Comparison of ENCODE assay signal across 13 mouse cellular contexts in the genomic region with DNA sequence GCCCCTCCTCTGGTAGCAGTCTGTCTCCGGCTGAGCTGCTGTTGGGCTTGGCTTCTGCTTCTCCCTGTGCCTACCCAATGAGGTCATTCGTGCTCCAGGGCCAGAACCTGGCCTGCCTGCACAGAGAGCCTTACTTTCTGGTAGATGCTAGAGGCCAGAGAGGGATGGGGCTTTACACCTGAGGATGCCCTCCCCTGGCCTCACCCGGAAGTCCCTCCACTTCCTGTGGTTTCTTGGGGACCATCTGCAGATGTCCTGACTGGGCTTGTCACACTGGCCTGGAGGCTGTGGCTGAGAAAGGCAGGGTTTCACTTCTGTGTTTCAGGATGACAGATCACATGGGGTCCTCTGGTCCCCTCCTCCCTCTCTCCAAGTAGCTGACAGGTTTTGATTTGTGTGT. TPM values are rescaled to one million over a fixed set of nuclear protein-coding genes. Genes with fewer than 3 reads are reported as not detected.
DNase-seq lines count a peak whose midpoint lies in the region; ATAC-seq and TF ChIP-seq lines count a peak whose summit lies in the region.
"Had no signal": no experiment of that assay in that cellular context is flagged by ENCODE, and none has a peak within 500 bp of the region (broad histone marks: within the 10 kb centered on the region; RNA-seq: fewer than 3 reads in every experiment).

No protein-coding gene starts in this region.

- H3K4me3 ChIP-seq in liver, postnatal 0 days (ENCODE audit: low read depth, low read length) = no peak overlapping the region
- H3K4me3 ChIP-seq in liver, embryonic 12.5 days = no peak overlapping the region
- H3K4me3 ChIP-seq in bone marrow, adult 2 months (replicated peaks; ENCODE audit: control insufficient read depth, low read depth, low read length) = no peak overlapping the region
- H3K4me3 ChIP-seq in spleen, adult 2 months (ENCODE audit: extremely low read depth, insufficient read depth, insufficient read length) = no peak overlapping the region
- H3K4me3 ChIP-seq in kidney, embryonic 15.5 days (replicated peaks) = no peak overlapping the region
- H3K4me3 ChIP-seq: gastrocnemius, adult 2 months; left cerebral cortex, adult 2 months; liver, embryonic 15.5 days had no signal

- H3K9ac ChIP-seq in liver, postnatal 0 days (replicated peaks) = no peak overlapping the region
- no peak overlapping the region for H3K9ac ChIP-seq in liver, embryonic 12.5 days
- no peak overlapping the region for H3K9ac ChIP-seq in kidney, embryonic 15.5 days
- H3K9ac ChIP-seq: liver, embryonic 15.5 days had no signal

- TF ChIP-seq EP300 in liver, postnatal 0 days (IDR thresholded peaks at IDR 0.05; ENCODE audit: low read depth) = no peak

- no peak for TF ChIP-seq POLR2A in bone marrow, adult 2 months (IDR thresholded peaks at IDR 0.05; ENCODE audit: borderline replicate concordance, control insufficient read depth, low read depth, low read length)
- TF ChIP-seq POLR2A in spleen, adult 2 months (IDR thresholded peaks at IDR 0.05; ENCODE audit: low read depth, low read length) = no peak

- no peaks in the 10 kb centered on the region; the same call in 1 of the 2 replicates for H3K36me3 ChIP-seq in liver, postnatal 0 days (replicated peaks; ENCODE audit: insufficient read depth, low read length)
- H3K36me3 ChIP-seq in liver, embryonic 12.5 days = peaks cover 28% of the 10 kb centered on the region
- peaks cover 7% of the 10 kb centered on the region for H3K36me3 ChIP-seq in spleen, adult 2 months (ENCODE audit: control insufficient read depth, insufficient read depth, low read length)
- H3K36me3 ChIP-seq in kidney, embryonic 15.5 days = peaks cover 41% of the 10 kb centered on the region
- H3K36me3 ChIP-seq: liver, embryonic 15.5 days had no signal

- peaks cover 15% of the 10 kb centered on the region for H3K4me1 ChIP-seq in liver, postnatal 0 days (ENCODE audit: insufficient read depth)
- H3K4me1 ChIP-seq in liver, embryonic 12.5 days = peaks cover 51% of the 10 kb centered on the region
- H3K4me1 ChIP-seq in bone marrow, adult 2 months (ENCODE audit: control insufficient read depth, insufficient read depth, low read length) = peaks cover 5% of the 10 kb centered on the region
- peaks cover 38% of the 10 kb centered on the region for H3K4me1 ChIP-seq in spleen, adult 2 months (ENCODE audit: control insufficient read depth, insufficient read depth, insufficient read length)
- H3K4me1 ChIP-seq in kidney, embryonic 15.5 days = peaks cover 81% of the 10 kb centered on the region

- no peak overlapping the region for H3K27ac ChIP-seq in liver, postnatal 0 days (ENCODE audit: low read depth)
- H3K27ac ChIP-seq in liver, embryonic 12.5 days = no peak overlapping the region
- H3K27ac ChIP-seq in bone marrow, adult 2 months (ENCODE audit: control insufficient read depth, insufficient read depth, low read depth, low read length, poor library complexity) = peak overlapping the region; percentile 74
- peak overlapping the region; percentile 83 for H3K27ac ChIP-seq in spleen, adult 2 months (ENCODE audit: insufficient read depth, low read length)
- H3K27ac ChIP-seq in kidney, embryonic 15.5 days = no peak overlapping the region
- H3K27ac ChIP-seq: gastrocnemius, adult 2 months; kidney, postnatal 0 days; left cerebral cortex, adult 2 months; liver, embryonic 15.5 days had no signal

- no peak overlapping the region; the same call in 1 of the 2 replicates for H3K4me2 ChIP-seq in liver, postnatal 0 days (ENCODE audit: low read depth, low read length)
- no peak overlapping the region for H3K4me2 ChIP-seq in liver, embryonic 12.5 days
- H3K4me2 ChIP-seq in kidney, embryonic 15.5 days = no peak overlapping the region
- H3K4me2 ChIP-seq: liver, embryonic 15.5 days had no signal

- no peaks in the 10 kb centered on the region for H3K9me3 ChIP-seq in liver, postnatal 0 days (ENCODE audit: low read length)
- no peaks in the 10 kb centered on the region for H3K9me3 ChIP-seq in liver, embryonic 12.5 days (replicated peaks)
- H3K9me3 ChIP-seq in kidney, embryonic 15.5 days (replicated peaks) = no peaks in the 10 kb centered on the region
- H3K9me3 ChIP-seq: liver, embryonic 15.5 days had no signal

- peak; percentile 57 for DNase-seq in liver, postnatal 0 days
- DNase-seq in induced T-regulatory cell, adult 2 months (ENCODE audit: low read depth) = peak; percentile 56
- peak; percentile 77 to 88 for DNase-seq in spleen, adult 2 months (ENCODE audit: low read depth in 1 of 2, low spot score in 2 of 2)
- no peak for DNase-seq in embryo, embryonic 9.5 days (ENCODE audit: extremely low spot score)
- DNase-seq: adrenal gland, adult 2 months; cerebellum, adult 18-20 months; gastrocnemius, adult 2 months had no signal

- no peaks in the 10 kb centered on the region for H3K27me3 ChIP-seq in liver, postnatal 0 days (ENCODE audit: insufficient read depth, low read length)
- peaks cover 23% of the 10 kb centered on the region; the same call in 1 of the 2 replicates for H3K27me3 ChIP-seq in liver, embryonic 12.5 days (replicated peaks)
- H3K27me3 ChIP-seq in spleen, adult 2 months (ENCODE audit: control insufficient read depth, insufficient read depth, low read length) = no peaks in the 10 kb centered on the region
- H3K27me3 ChIP-seq in kidney, embryonic 15.5 days = no peaks in the 10 kb centered on the region

- ATAC-seq in liver, postnatal 0 days = peak; percentile 19; the same call in 1 of the 2 replicates
- no peak for ATAC-seq in liver, embryonic 12.5 days
- no peak for ATAC-seq in kidney, embryonic 15.5 days (replicated peaks; ENCODE audit: low FRiP score)

- 30% methylated on average over 3 of the region's 3 CpGs for WGBS in liver, postnatal 0 days (ENCODE audit: insufficient replicate concordance)
- 16% methylated on average over 3 of the region's 3 CpGs for WGBS in liver, embryonic 12.5 days (ENCODE audit: insufficient replicate concordance)
- 3% methylated on average over 3 of the region's 3 CpGs for WGBS in bone marrow, adult 2 months
- WGBS in spleen, adult 2 months = 5% methylated on average over 3 of the region's 3 CpGs
- WGBS in kidney, embryonic 15.5 days = 48% methylated on average over 3 of the region's 3 CpGs

- no peak for TF ChIP-seq CTCF in liver, postnatal 0 days (IDR thresholded peaks at IDR 0.05; ENCODE audit: low read depth)
- TF ChIP-seq CTCF in bone marrow, adult 2 months (IDR thresholded peaks at IDR 0.05; ENCODE audit: control insufficient read depth, insufficient read depth, low read length) = no peak
- TF ChIP-seq CTCF in spleen, adult 2 months (IDR thresholded peaks at IDR 0.05; ENCODE audit: extremely low read depth, insufficient read depth, insufficient read length, insufficient replicate concordance) = no peak

RNA-seq across cellular contexts. Expression of a gene that starts 16.0 kb away (rescaled TPM):
- polyA plus RNA-seq in liver, postnatal 0 days (2015; fragmentation: Nextera tagmentation; extraction: Ambion mirVana) = 4.3 and 5.5 TPM in 2 replicates
- polyA plus RNA-seq in liver, embryonic 12.5 days (2016; fragmentation: Nextera tagmentation; extraction: Ambion mirVana) = 12.6 and 14.1 TPM in 2 replicates
- polyA plus RNA-seq in bone marrow, adult 2 months (2011; ENCODE audit: insufficient read depth, insufficient read length, low replicate concordance, missing spikeins) = 3.4 and 8.8 TPM in 2 replicates
- polyA plus RNA-seq in spleen, adult 2 months (2012; rRNA removed) = 54.6 and 77.8 TPM in 2 replicates
- polyA plus RNA-seq in kidney, embryonic 15.5 days (2015; fragmentation: Nextera tagmentation; extraction: Ambion mirVana) = 40.3 and 46.8 TPM in 2 replicates

RNA-seq across cellular contexts. Expression of a gene that starts 34.4 kb away (rescaled TPM):
- polyA plus RNA-seq in liver, postnatal 0 days (2015; fragmentation: Nextera tagmentation; extraction: Ambion mirVana) = 0.19 and 0.58 TPM in 2 replicates
- polyA plus RNA-seq in liver, embryonic 12.5 days (2016; fragmentation: Nextera tagmentation; extraction: Ambion mirVana) = 0.88 and 0.91 TPM in 2 replicates
- not detected in 2 replicates for polyA plus RNA-seq in bone marrow, adult 2 months (2011; ENCODE audit: insufficient read depth, insufficient read length, low replicate concordance, missing spikeins)
- polyA plus RNA-seq in spleen, adult 2 months (2012; rRNA removed) = 0.72 and 1.00 TPM in 2 replicates
- 7.9 and 10.3 TPM in 2 replicates for polyA plus RNA-seq in kidney, embryonic 15.5 days (2015; fragmentation: Nextera tagmentation; extraction: Ambion mirVana)

Comparison
In these comparisons a context has a peak if more than half of its experiments do, and no peak if none do; other contexts are left out.
1. H3K27ac ChIP-seq: peak in bone marrow, adult 2 months (single experiment) and spleen, adult 2 months (single experiment); none in liver, postnatal 0 days (single experiment), liver, embryonic 12.5 days (single experiment) and kidney, embryonic 15.5 days (single experiment).